Mouse (Mus musculus): ENCODE results near the gene Kbtbd13. TPM values are rescaled to one million over a fixed set of nuclear protein-coding genes. Genes with fewer than 3 reads are reported as not detected.

The Kbtbd13 gene
- total RNA-seq (2021): 10 to 100 TPM in 1 of 2 experiments, 1 to 10 TPM in 1; 7.8 to 19.5 TPM
- long read RNA-seq, experiment 1, transcript Kbtbd13-201 (1 exons, 2,969 nt): major isoform, 29 of 29 reads
- long read RNA-seq, experiment 1, partial matches to known transcripts: 0 of 29 reads
- long read RNA-seq, experiment 1, other reads (novel, unspliced or antisense): 0 of 29 reads
- long read RNA-seq, experiment 2, transcript Kbtbd13-201 (1 exons, 2,969 nt): major isoform, 20 of 20 reads
- long read RNA-seq, experiment 2, partial matches to known transcripts: 0 of 20 reads
- long read RNA-seq, experiment 2, other reads (novel, unspliced or antisense): 0 of 20 reads

GRCm38 (mm10) chr9:65391613-65391964 is at the start of gene Kbtbd13:
Gene Kbtbd13 (minus strand): TSS chr9:65391652.
- DNase-seq: peak; percentile 84
- intact Hi-C loops (cut with DNase I): loop anchor here (2.0 kb wide), 1 partner anchor 45 kb away; the partner anchor contains the start of gene Pdcd7
- Histone ChIP-seq H3K4me3 (peak within 1 kb of the TSS; percentile 75), H3K27ac (peak within 1 kb of the TSS; percentile 96)
- TF ChIP-seq CTCF (IDR thresholded peaks at IDR 0.05): no peak

GRCm38 (mm10) chr9:65435671-65436301 is 44.3 kb upstream of the Kbtbd13 start, which contains the start of gene Mtfmt:
Gene Mtfmt (plus strand): TSS chr9:65435782.
- DNase-seq: peak; percentile 96
- Histone ChIP-seq H3K27ac (peak within 1 kb of the TSS; percentile 80), H3K4me3 (peak within 1 kb of the TSS; percentile 87)
- intact Hi-C loops (cut with DNase I): loop anchor here (10.0 kb wide), 1 partner anchor 211 kb away; no protein-coding TSS in a partner anchor
- TF ChIP-seq CTCF (IDR thresholded peaks at IDR 0.05): no peak

DNA sequence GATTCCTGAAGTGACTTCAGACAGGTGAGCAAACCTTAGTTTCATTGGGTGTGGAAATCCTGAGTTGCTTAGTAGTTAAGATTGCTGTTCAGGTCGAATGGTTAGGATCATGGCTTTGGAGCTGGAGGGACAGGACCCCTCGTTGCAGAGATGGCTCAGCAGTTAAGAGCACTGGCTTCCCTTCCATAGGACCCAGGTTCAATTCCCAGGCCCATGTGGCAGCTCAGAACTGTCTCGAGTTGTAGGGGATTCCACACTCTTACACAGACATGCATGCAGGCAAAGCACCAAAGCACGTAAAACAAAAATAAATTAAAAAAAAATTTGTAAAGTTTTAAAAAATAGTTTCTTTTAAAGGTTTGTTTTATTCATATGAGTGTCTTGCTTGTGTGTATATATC is 43.8 kb upstream of the Kbtbd13 start:
- TF ChIP-seq CTCF (IDR thresholded peaks at IDR 0.05): no peak
- DNase-seq: no peak
- Histone ChIP-seq H3K27ac (no peak overlapping the region), H3K4me3 (peak overlapping the region; percentile 87)
- intact Hi-C loops (cut with DNase I): loop anchor here (10.0 kb wide), 1 partner anchor 210 kb away; no protein-coding TSS in a partner anchor

DNA sequence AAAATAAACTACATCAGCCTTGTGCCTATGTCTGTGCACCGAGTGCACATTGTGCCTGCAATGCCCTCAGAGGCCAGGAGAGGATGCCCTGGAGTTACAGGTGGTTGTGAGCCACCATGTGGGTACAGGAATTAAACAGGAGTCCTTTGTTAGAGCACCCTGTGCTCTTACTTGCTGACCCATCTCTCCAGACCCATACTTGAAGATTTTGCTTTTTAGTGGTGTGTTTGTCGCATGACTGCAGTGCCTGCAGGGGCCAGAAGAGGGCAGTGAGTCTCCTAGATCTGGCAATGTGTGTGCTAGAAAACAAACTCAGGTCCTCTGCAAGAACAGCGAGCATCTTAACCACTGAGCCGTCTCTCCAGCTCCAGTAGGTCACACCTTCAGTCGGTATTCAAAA is 42.7 kb upstream of the Kbtbd13 start:
- DNase-seq: peak; percentile 36
- intact Hi-C loops (cut with DNase I): loop anchor here (5.0 to 10.0 kb wide), 2 partner anchors 82 to 209 kb away; no protein-coding TSS in a partner anchor

DNA sequence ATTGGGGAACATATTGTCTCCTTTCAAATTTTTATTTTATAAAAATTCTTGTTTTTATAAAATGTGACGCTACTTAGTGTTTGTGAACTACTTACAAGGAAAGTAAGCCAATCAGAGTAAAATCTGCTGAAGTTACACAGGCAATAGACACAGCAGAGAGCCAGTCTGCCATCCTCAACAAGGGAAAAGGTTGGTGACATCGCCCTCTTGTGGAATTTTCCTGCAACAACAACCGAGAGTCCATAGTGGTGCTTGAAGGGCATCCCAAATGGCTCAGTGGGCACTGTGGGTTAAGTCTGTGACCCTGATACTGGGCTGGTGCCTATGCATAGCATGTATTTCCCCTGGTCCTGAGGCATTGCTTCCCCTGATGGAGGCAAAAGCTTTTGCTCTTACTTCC is 40.8 kb upstream of the Kbtbd13 start:
- intact Hi-C loops (cut with DNase I): loop anchor here (1.0 to 10.0 kb wide), 4 partner anchors 39 to 207 kb away; no protein-coding TSS in a partner anchor
- DNase-seq: peak; percentile 84
- Histone ChIP-seq H3K27ac (no peak overlapping the region), H3K4me3 (no peak overlapping the region)
- TF ChIP-seq CTCF (IDR thresholded peaks at IDR 0.05): peak; percentile 98

More for the DNA sequence above, 42.7 kb upstream of the Kbtbd13 start:
- Histone ChIP-seq H3K27ac (no peak overlapping the region), H3K4me3 (no peak overlapping the region)
- peak; percentile 60 for TF ChIP-seq CTCF (IDR thresholded peaks at IDR 0.05)

DNA sequence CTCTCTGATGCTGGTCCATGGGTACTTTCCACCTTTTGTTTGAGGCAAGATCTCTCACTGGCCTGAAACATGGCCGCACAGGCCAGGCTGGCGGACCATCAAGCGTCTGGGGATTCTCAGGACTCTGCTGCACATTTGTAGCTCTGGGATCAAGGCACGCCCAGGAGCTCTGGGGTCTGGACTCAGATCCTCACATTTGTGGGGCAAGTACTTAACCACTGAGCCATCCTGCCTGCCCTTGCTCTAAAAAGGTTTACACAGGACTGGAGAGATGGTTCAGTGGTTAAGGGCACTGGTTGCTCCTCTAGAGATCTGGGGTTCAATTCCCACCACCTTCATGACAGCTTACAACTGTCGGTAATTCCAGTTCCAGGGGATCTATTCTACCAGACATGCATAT is 39.5 kb upstream of the Kbtbd13 start:
- TF ChIP-seq CTCF (IDR thresholded peaks at IDR 0.05): no peak
- H3K4me3 ChIP-seq: no peak overlapping the region
- intact Hi-C loops (cut with DNase I): loop anchor here (5.0 to 10.0 kb wide), 2 partner anchors 79 to 206 kb away; no protein-coding TSS in a partner anchor
- H3K27ac ChIP-seq: no peak overlapping the region
- DNase-seq: no peak

- H3K4me3 ChIP-seq: no peak overlapping the region
- H3K27ac ChIP-seq: no peak overlapping the region
- DNase-seq: no peak
- intact Hi-C loops (cut with DNase I): loop anchor here (5.0 to 10.0 kb wide), 2 partner anchors 78 to 206 kb away; no protein-coding TSS in a partner anchor
- TF ChIP-seq CTCF (IDR thresholded peaks at IDR 0.05): no peak
Measured at GRCm38 (mm10) chr9:65430401-65430800, 38.9 kb upstream of the Kbtbd13 start.

GRCm38 (mm10) chr9:65428003-65428402 is 36.6 kb upstream of the Kbtbd13 start:
- Histone ChIP-seq H3K4me3 (no peak overlapping the region), H3K27ac (no peak overlapping the region)
- intact Hi-C loops (cut with DNase I): no loop called here
- no peak for DNase-seq
- TF ChIP-seq CTCF (IDR thresholded peaks at IDR 0.05): no peak

DNA sequence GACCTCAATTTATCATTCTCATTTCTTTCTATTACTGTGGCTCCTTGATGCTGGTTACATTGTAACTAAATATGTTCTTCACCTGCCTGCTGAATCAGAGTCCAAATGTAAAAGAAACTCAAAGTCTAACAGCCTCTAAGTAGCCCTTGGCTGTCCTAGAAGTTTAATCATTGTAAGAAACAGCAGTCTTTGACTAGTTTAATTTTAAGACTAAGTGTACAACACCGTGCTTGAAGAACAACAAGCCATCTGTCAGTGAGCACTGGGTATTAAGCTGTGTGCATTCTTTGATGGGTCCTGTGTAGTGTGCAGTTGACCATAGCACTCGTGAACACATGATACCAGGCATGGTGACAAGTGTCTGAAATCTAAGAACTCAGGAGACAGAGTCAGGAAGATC is 36.1 kb upstream of the Kbtbd13 start:
- TF ChIP-seq CTCF (IDR thresholded peaks at IDR 0.05): no peak
- no peak overlapping the region for H3K4me3 ChIP-seq
- intact Hi-C loops (cut with DNase I): no loop called here
- DNase-seq: no peak
- no peak overlapping the region for H3K27ac ChIP-seq

GRCm38 (mm10) chr9:65424393-65424792 is 32.9 kb upstream of the Kbtbd13 start:
- no peak for DNase-seq
- no peak for TF ChIP-seq CTCF (IDR thresholded peaks at IDR 0.05)
- H3K4me3 ChIP-seq: no peak overlapping the region
- no peak overlapping the region for H3K27ac ChIP-seq
- intact Hi-C loops (cut with DNase I): no loop called here

DNA sequence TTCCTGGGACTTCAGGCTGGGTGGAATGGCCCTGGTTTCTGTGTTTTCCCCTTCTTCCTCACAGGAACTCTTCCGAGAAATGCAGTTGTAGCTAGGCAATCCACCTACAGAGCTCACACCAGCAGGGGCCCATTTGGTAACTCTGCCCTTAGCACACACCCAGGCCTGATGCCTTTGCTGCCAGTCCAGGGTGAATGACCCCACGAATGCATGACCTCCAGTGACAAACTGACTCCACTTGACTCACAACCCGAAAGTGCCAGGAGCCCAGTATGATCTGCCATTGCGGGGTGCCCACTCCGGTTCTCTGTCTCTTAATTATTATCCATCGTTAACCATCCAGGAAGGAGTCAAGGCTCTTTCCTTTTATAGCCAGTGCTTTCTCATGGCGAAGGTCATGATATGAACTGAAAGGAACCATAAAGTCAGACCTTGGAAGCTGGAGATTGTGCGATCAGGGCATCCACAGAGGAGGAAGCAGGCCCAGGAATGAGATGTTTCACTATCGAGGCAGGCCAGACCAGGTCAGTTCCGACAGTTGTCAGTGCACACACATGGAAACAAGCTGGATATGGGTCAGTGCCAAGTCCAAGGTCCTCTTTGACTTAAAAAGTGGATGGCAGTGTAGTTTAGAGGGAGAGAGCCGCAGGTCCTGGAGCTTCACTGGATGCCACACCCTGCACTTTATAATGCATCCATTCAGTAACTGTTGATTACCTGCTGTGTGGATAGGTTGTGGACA is 31.5 kb upstream of the Kbtbd13 start, which contains the start of gene Slc51b:
Gene Slc51b, minus strand, starts transcription at position 196 of the 742 bp plus-strand sequence.
- DNase-seq: no peak
- intact Hi-C loops (cut with DNase I): no loop called here
- Histone ChIP-seq H3K4me3 (no peak within 1 kb of the TSS), H3K27ac (no peak within 1 kb of the TSS)
- no peak for TF ChIP-seq CTCF (IDR thresholded peaks at IDR 0.05)

- no peak for DNase-seq
- H3K27ac ChIP-seq: no peak overlapping the region
- no peak overlapping the region for H3K4me3 ChIP-seq
- intact Hi-C loops (cut with DNase I): no loop called here
- peak; percentile 33; the same call in 1 of the 2 replicates for TF ChIP-seq CTCF (IDR thresholded peaks at IDR 0.05)
Measured at GRCm38 (mm10) chr9:65419633-65420032, 28.2 kb upstream of the Kbtbd13 start.

Data from gastrocnemius, adult 2 months (tissue).